Mouse (Mus musculus): ENCODE measurements around the gene Scin. TPM values are rescaled to one million over a fixed set of nuclear protein-coding genes. Genes with fewer than 3 reads are reported as not detected.

The Scin gene
- polyA plus RNA-seq, 1 experiment, result 0.06 TPM

DNA sequence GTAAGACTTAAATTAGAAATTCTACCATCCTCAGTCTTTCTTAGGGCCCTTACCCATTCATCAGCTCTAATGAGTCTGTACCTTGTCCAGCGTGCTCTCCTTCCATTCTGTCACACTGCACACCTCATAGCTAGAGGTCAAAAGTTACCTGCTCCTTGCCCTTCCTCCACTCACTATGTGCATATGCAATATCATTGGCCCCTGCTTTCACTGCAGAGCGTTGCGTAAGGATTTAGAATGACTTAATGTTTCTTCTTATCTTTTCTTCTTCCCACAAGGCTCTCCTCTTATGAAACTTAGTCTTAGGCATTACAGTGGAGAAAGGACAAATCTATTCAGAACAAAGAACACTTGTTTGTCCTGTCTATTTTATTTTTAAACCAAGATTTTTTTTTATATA, 20.0 kb downstream of the Scin start:
- Histone ChIP-seq H3K4me3 (ENCODE audit: insufficient read depth, low read length) (no peak overlapping the region), H3K4me1 (ENCODE audit: control insufficient read depth, insufficient read depth, low read length) (no peaks in the 10 kb centered on the region), H3K27ac (ENCODE audit: insufficient read depth, low read length) (no peak overlapping the region)
- no peak for TF ChIP-seq POLR2A (IDR thresholded peaks at IDR 0.05; ENCODE audit: extremely low read depth, insufficient read depth, low read length)

DNA sequence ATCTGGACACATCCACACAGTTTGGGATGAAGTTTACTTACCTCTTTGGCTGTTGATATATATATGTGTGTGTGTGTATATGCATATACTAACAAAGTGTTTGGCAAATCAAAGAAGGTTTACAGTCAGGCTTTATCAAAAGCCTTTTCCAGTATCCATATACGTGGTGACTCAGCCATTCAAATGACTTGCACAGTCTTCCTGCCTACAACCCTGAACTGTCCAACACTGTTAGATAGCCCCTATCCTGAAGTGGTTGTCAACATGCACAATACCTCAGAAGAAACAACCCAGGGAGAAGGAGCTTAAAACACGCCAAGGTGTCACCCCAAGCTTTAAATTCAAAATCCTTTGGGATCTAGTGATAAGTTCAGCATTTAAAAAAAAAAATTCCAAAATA, 20.4 kb downstream of the Scin start:
- H3K27ac ChIP-seq (ENCODE audit: insufficient read depth, low read length), result no peak overlapping the region
- H3K4me3 ChIP-seq (ENCODE audit: insufficient read depth, low read length), result no peak overlapping the region
- no peak for TF ChIP-seq POLR2A (IDR thresholded peaks at IDR 0.05; ENCODE audit: extremely low read depth, insufficient read depth, low read length)
- TF ChIP-seq CTCF (IDR thresholded peaks at IDR 0.05; ENCODE audit: extremely low read depth, insufficient read depth, low read length), result no peak

DNA sequence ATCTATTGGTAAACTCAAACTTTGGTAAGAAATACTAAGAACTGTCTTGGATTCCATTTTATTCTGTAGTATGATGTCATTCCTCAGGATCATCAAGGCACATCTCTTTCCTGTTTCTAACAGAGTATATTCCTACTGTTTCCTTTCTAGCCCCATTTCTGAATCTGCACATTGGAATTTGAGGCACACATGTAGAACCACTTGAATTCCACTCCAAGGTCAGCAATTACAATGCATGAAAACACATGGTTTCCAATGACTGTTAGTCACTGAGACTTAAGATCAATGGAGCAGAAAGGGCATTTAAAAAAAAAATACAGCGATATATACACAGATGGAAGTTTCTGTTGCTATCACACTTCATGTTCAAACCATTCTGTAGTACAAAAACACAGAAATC, 24.8 kb downstream of the Scin start:
- H3K4me3 ChIP-seq (ENCODE audit: insufficient read depth, low read length), result no peak overlapping the region
- TF ChIP-seq POLR2A (IDR thresholded peaks at IDR 0.05; ENCODE audit: extremely low read depth, insufficient read depth, low read length) (no peak), CTCF (IDR thresholded peaks at IDR 0.05; ENCODE audit: extremely low read depth, insufficient read depth, low read length) (no peak)

More for the DNA sequence above, 20.4 kb downstream of the Scin start:
- no peaks in the 10 kb centered on the region for H3K4me1 ChIP-seq (ENCODE audit: control insufficient read depth, insufficient read depth, low read length)

GRCm38 (mm10) chr12:40108143-40108542, 25.9 kb downstream of the Scin start:
- H3K4me3 ChIP-seq (ENCODE audit: insufficient read depth, low read length), result no peak overlapping the region
- no peaks in the 10 kb centered on the region for H3K4me1 ChIP-seq (ENCODE audit: control insufficient read depth, insufficient read depth, low read length)
- no peak for TF ChIP-seq CTCF (IDR thresholded peaks at IDR 0.05; ENCODE audit: extremely low read depth, insufficient read depth, low read length)
- H3K27ac ChIP-seq (ENCODE audit: insufficient read depth, low read length), result no peak overlapping the region

More for the DNA sequence above, 24.8 kb downstream of the Scin start:
- H3K27ac ChIP-seq (ENCODE audit: insufficient read depth, low read length), result no peak overlapping the region
- no peaks in the 10 kb centered on the region for H3K4me1 ChIP-seq (ENCODE audit: control insufficient read depth, insufficient read depth, low read length)

GRCm38 (mm10) chr12:40106874-40107273, 27.2 kb downstream of the Scin start:
- Histone ChIP-seq H3K4me3 (ENCODE audit: insufficient read depth, low read length) (no peak overlapping the region), H3K27ac (ENCODE audit: insufficient read depth, low read length) (no peak overlapping the region)
- TF ChIP-seq POLR2A (IDR thresholded peaks at IDR 0.05; ENCODE audit: extremely low read depth, insufficient read depth, low read length), result no peak
- no peak for TF ChIP-seq CTCF (IDR thresholded peaks at IDR 0.05; ENCODE audit: extremely low read depth, insufficient read depth, low read length)

GRCm38 (mm10) chr12:40104750-40105149, 29.3 kb downstream of the Scin start:
- TF ChIP-seq POLR2A (IDR thresholded peaks at IDR 0.05; ENCODE audit: extremely low read depth, insufficient read depth, low read length), result no peak
- no peak for TF ChIP-seq CTCF (IDR thresholded peaks at IDR 0.05; ENCODE audit: extremely low read depth, insufficient read depth, low read length)
- no peaks in the 10 kb centered on the region for H3K4me1 ChIP-seq (ENCODE audit: control insufficient read depth, insufficient read depth, low read length)
- H3K27ac ChIP-seq (ENCODE audit: insufficient read depth, low read length), result no peak overlapping the region
- no peak overlapping the region for H3K4me3 ChIP-seq (ENCODE audit: insufficient read depth, low read length)

More at GRCm38 (mm10) chr12:40106874-40107273, 27.2 kb downstream of the Scin start:
- H3K4me1 ChIP-seq (ENCODE audit: control insufficient read depth, insufficient read depth, low read length), result no peaks in the 10 kb centered on the region

GRCm38 (mm10) chr12:40102359-40102758, 31.7 kb downstream of the Scin start:
- TF ChIP-seq CTCF (IDR thresholded peaks at IDR 0.05; ENCODE audit: extremely low read depth, insufficient read depth, low read length) (no peak), POLR2A (IDR thresholded peaks at IDR 0.05; ENCODE audit: extremely low read depth, insufficient read depth, low read length) (no peak)
- H3K27ac ChIP-seq (ENCODE audit: insufficient read depth, low read length), result no peak overlapping the region
- no peak overlapping the region for H3K4me3 ChIP-seq (ENCODE audit: insufficient read depth, low read length)
- H3K4me1 ChIP-seq (ENCODE audit: control insufficient read depth, insufficient read depth, low read length), result no peaks in the 10 kb centered on the region

DNA sequence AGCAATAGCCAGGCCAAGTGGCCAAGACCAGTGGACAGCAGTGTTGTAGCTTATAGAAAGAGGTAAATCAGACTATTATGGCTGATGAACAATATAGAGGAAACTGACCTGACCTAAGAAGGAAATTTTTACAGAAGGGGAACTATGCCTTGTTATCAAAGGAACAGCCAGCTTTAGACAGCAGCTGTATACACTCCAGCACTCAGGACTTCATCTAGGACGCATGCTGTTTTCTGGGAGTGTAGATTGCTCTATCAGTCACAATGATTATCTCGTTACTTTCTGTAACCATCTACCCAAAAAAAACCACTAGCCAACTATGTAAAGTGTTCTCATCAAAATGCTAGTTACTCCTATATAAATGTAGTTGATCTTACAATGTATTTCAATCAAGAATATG, 34.6 kb downstream of the Scin start:
- Histone ChIP-seq H3K27ac (ENCODE audit: insufficient read depth, low read length) (no peak overlapping the region), H3K4me1 (ENCODE audit: control insufficient read depth, insufficient read depth, low read length) (no peaks in the 10 kb centered on the region), H3K4me3 (ENCODE audit: insufficient read depth, low read length) (no peak overlapping the region)
- TF ChIP-seq POLR2A (IDR thresholded peaks at IDR 0.05; ENCODE audit: extremely low read depth, insufficient read depth, low read length) (no peak), CTCF (IDR thresholded peaks at IDR 0.05; ENCODE audit: extremely low read depth, insufficient read depth, low read length) (no peak)

DNA sequence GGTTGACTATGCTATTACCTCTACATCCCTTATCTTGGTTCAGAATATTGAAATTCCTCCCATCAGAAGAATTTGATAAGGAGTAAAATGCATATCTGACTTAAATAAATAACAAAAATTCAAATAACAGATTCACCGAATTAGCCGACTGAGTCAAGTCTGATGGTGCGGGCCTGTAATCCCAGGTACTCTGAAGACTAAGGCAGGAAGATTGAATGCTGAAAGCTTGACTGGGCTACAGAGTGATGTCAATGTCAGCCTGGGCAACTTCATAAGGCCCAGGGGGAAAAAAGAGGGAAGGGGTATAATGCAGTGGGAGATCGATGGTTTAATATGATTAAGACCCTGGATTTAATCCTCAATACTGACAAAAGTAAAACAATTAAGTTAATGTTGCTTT, 36.6 kb downstream of the Scin start:
- no peak for TF ChIP-seq CTCF (IDR thresholded peaks at IDR 0.05; ENCODE audit: extremely low read depth, insufficient read depth, low read length)
- TF ChIP-seq POLR2A (IDR thresholded peaks at IDR 0.05; ENCODE audit: extremely low read depth, insufficient read depth, low read length), result no peak
- H3K4me3 ChIP-seq (ENCODE audit: insufficient read depth, low read length), result no peak overlapping the region
- H3K27ac ChIP-seq (ENCODE audit: insufficient read depth, low read length), result no peak overlapping the region
- H3K4me1 ChIP-seq (ENCODE audit: control insufficient read depth, insufficient read depth, low read length), result no peaks in the 10 kb centered on the region

DNA sequence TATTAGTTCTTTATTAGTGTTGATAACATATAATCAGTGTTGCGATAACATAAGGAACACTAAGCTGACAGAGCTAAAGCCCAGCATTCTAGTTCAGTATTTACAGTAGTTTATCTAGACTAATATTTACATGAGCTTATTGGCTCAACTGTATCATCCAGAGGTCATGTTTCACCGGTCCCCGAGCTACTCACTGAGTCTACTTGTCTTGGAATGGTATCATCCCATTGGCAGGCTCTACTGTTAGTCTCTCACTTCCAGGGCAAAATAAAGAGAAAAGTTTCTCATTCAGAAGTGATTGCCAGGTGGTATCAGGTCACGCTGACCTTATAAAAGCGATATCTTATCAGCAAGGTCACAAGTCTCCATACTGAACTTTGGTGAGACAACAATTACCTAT, 37.0 kb downstream of the Scin start:
- TF ChIP-seq POLR2A (IDR thresholded peaks at IDR 0.05; ENCODE audit: extremely low read depth, insufficient read depth, low read length), result no peak
- no peak for TF ChIP-seq CTCF (IDR thresholded peaks at IDR 0.05; ENCODE audit: extremely low read depth, insufficient read depth, low read length)
- Histone ChIP-seq H3K4me3 (ENCODE audit: insufficient read depth, low read length) (no peak overlapping the region), H3K27ac (ENCODE audit: insufficient read depth, low read length) (no peak overlapping the region), H3K4me1 (ENCODE audit: control insufficient read depth, insufficient read depth, low read length) (no peaks in the 10 kb centered on the region)

DNA sequence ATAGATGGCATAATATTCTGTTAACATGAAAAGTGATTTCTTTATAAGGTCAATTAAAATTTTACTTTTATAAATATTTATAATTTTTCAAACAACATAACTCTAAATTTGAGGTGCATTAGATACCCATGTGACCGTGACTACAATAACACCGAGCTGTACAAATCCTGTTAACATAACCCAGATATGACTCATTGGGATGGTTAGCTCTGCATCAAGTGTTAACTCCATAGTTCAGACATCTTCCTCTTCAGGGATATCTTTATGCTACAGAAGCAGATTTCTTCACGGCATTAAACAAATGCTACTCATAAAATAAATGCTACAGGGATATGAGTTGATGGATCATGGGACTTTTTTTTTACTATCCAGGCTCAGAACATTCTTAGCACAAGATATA, 37.6 kb downstream of the Scin start:
- Histone ChIP-seq H3K4me3 (ENCODE audit: insufficient read depth, low read length) (no peak overlapping the region), H3K4me1 (ENCODE audit: control insufficient read depth, insufficient read depth, low read length) (no peaks in the 10 kb centered on the region), H3K27ac (ENCODE audit: insufficient read depth, low read length) (no peak overlapping the region)
- TF ChIP-seq POLR2A (IDR thresholded peaks at IDR 0.05; ENCODE audit: extremely low read depth, insufficient read depth, low read length), result no peak
- no peak for TF ChIP-seq CTCF (IDR thresholded peaks at IDR 0.05; ENCODE audit: extremely low read depth, insufficient read depth, low read length)

Measured in cortical plate, adult 2 months (tissue).